Mouse (Mus musculus) kidney, postnatal 4 days (tissue): ENCODE data around the gene Atp6v1fnb.

Experiments
- DNase-seq, 2 experiments: peaks; one replicate each; pipeline ENCODE4 v3.0.0; 2021; ENCODE audit warnings: mixed read lengths in 2 of 2

Gene Atp6v1fnb

DNA sequence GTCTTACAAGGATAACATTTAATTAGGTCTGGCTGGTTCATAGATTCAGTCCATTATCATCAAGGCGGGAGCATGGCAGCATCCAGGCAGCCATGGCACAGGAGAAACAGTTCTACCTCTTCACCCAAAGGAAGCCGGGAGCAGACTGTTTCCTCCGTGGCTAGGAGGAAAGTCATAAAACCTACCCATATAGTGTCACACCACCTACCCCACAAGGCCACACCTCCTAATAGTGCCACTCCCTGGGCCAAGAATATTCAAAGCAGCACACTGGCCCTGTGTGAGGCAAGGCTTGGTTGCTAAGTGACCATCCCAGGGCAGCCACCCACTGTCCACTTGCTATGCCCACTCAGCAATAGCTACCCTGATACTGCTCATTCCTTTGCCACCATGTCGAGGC is at the start of gene Atp6v1fnb:
Gene Atp6v1fnb, plus strand, starts transcription at position 301 of the 400 bp plus-strand sequence.
- DNase-seq = no peak

DNA sequence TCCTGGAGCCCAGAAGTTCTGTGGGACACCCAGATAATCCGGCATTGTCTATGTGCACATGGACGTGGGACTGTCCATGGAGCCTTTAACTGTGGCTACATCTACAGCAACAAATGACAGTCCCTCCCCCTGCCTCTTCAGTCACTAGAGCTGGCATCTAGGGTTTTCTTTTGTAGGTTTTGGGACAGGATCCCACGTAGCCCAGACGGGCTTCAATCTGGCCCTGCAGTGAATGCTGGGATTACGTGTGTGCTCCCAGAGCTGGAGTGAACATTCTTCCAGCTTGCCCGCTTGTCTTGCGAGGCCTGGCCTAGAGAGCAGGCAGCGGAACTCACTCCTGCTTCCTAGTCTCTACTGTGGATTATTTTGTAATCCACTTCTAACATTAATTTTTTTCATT is 46.1 kb upstream of the Atp6v1fnb start:
- no peak for DNase-seq

DNA sequence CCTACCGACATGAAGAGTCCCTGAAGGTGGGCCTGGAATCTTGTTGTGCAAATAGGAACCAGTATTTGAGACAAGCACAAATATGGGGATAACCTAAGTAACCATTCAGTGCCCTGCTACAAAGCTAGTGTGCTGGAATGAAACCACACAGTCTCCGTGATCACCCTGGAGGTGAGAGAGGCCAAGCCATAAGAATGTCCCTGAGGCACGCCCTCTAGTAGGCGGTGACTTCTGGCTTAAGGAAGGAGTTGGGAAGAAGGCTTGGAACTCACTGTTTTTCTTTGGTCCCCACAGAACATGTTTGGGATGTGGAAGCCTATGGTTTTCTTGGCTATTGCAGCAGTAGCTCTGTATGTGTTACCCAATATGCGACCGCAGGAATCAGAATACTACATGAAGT is 44.9 kb upstream of the Atp6v1fnb start:
- DNase-seq = no peak

DNA sequence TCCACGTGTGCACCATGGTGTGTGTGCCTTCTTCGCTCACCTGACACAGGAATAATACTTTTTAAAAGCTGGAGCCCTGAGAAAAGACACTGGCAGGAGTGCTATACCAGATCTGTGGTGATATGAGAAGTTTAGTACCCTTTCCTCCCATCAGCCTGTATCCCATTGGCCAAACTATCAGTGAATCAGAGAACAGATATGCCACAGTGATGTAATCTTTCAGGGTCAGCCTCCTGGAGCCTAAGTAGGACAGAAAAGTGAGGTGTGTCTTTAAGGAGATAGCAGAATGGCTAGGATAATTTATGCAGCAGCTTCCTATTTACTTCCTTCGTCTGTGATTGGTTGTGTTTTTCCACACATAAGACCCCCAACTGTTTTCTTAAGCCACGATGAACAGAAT is 43.1 kb upstream of the Atp6v1fnb start:
- no peak for DNase-seq

DNA sequence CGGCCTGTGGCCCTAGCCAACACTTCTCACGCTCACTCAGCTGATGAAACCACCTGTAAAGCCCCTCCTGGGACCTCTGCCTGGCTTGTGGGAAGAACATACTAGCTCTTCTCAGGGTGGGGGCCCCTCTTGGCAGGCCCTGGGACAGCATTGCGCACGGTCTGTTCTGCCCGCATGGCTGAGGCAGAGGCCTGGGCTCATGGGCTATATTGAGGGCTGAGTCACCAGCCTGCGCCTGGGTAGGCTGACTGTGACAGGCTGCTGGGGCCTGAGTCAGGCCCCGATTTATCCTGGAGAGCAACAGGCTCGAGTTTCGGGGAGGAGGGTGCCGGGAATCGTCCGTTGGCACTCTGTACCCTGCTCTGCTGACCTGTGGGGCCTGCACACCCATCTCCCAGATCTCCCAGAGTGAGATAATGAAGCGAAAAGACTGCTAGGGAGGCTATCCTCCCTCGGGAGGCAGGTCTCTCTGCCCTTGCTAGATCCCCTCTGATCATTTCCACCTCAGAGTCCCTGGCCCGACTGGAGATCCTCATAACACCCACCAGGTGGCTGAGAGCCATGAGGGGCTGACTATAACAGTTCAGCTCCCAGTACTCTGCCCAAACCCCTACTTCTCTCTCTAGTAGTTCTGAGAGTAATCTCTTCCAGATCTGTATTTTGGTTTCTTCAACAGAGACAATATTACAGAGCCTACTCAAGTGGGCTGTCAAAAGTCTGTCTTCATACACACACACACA is 40.4 kb upstream of the Atp6v1fnb start:
- no peak for DNase-seq

DNA sequence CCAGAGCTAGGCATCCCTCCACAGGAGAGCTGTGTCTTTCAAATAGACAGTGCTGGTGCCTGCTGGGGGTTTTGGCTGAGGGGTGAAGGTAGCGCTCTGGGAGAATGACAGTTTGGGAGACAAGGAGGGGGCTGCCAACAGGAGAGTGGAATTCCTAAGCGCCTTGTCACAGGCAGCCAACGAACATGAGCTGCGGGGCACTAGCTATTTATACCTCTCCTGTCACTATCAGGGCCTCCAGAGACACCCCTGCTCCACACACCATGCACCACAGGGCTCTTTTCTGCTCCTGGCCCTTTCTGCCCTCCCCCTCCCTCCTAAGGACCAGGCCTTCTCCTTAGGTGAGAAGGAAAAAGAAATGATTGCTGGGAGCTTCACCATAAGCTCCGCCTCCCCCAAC is 39.8 kb upstream of the Atp6v1fnb start:
- DNase-seq = no peak

DNA sequence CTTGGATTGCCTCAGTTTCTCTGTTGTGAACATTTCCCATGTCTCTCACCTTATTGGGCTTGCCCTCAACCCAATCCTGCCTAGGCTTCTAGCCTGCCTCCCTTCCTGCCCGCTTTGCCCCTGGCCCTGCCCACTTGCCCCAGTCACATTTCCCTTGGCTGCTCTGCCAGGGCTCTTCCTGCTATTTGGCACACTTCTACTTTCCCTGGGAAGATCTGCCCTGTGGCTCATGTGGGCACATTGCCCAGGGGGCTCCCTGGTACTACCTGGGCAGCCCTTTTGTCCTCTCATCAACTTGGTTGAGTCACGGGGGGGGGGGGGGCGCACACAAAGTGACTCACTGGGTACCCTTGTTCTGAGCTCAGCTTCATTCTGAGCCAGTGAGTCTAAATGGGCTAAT is 39.1 kb upstream of the Atp6v1fnb start:
- DNase-seq = no peak

DNA sequence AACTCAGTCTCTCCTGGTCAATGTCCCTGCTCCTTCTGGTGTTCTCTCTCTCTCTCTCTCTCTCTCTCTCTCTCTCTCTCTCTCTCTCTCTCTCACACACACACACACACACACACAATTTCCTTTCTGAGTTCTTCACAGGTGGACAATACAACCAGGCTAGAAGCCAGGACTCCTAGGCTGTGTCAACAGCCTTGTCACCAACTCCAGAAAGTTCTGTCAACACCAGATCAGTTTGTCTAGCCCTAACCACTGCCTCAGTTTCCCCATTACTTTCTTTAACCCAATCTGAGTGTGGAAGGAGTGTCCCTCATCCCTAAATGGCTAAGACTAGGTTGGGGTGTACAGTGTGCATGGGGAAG is 38.6 kb upstream of the Atp6v1fnb start:
- no peak for DNase-seq

DNA sequence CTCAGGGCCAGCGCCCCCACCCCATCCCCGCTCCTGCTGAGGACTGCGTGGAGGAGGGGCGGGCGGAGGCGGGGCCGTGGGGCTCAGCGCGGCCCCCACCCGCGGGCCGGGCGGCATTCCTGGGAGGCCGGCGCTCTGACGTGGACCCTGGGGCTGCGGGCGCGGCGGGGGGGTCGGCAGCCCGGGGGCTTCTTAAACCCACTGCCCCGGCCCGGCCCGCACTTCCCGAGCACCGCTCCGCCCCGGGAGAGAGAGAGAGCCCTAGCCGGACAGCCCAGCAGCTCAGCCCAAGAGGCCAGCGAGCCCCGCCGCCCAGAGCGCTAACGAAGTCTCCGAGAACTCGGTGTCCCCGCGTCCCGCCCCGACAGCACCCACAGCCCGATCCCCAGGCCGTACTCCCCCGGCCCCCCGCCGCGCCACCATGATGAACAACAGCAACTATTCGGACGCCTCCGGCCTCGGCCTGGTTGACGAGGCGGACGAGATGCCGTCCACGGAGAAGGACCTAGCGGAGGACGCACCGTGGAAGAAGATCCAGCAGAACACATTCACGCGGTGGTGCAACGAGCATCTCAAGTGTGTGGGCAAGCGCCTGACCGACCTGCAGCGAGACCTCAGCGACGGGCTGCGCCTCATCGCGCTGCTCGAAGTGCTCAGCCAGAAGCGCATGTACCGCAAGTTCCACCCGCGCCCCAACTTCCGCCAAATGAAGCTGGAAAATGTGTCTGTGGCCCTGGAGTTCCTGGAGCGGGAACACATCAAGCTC is 38.0 kb upstream of the Atp6v1fnb start, which contains the start of gene Flnc:
Gene Flnc, plus strand, starts transcription at position 219 of the 766 bp plus-strand sequence.
- DNase-seq = peak; percentile 66 to 72

DNA sequence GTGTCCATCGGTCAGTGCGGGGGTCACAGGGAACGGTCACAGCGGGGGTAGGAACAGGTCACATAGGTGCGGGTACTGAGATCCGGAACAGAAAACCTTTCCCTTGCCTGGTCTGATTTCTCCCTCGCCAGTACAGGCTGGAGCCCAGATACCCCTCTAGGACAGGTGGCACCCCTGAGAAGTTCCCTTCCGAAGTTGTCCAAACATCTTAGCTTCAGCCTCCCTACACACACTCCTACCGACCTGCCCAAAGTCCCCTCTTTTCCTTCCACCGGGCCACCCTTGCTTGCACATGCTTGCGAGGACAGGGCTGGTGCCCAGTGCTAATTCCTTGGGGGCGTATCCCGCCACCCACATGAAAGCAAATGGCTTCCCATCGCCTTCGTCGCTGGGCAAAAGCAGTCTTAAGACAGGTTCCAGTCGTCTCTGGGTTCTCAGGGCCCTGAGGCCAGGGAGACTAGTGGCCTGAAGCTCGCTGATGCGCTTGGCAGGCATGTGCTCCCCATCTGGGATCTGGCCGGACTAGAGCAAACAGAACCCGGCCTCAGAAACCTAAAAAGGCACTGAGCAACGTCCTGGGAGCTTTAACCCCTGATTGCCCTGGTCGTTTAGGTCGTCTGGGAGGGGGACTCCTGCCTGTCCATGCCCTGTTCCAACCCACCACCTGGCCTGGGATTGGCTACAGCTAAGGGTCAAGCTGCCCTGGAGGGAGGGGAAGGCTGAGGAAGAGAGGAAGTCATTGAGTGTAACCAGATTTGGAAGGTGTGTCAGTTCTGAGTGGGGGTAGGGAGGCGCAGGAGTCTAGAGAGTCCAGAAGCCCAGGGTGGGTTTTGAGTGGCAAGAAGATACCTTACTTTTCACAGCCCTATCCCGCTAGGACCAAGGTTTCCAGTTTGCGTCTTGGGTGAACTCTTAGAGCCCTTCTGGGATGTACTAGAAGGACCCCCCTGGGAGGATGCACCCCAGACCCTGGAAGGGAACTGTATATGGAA is 37.1 kb upstream of the Atp6v1fnb start:
- DNase-seq = peak; percentile 36 to 52

DNA sequence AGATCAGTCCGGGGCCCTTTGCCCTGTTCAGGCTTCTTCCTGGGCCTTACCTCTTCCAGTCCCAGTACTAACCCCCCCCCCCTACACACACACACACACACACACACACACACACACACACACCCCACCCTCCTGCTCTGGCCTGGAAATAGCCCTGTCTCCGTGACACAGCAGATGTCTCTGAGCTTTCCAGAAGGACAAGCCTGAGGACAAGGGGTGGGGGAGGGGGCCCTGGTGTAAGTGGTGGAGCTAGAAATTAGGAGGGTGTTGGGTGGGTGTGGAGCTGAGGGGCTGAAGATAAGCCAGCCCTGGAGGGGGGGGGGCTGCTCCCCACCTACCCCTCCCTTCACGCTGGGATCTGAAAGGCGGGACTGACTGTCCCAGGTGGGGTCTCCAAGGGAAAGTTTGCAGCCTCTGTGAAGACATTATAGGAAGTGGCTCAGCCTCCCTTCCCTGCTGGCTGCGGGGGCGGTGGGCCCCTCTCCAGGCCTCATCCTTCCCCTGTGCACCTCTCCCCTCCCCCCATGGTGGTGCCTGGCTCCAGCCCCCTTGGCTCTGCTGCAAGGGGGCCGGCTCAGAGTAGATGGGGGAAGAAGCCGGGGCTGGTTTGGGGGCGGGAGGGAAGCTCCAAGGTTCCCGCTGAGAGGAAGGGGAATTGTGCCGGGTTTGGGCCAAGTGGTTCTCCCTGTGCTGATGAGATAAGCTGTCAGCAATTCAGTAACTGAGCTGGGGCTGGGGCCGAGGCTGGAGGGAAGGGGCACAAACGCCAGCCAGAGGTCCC is 36.1 kb upstream of the Atp6v1fnb start:
- DNase-seq = peak; percentile 57 to 72

DNA sequence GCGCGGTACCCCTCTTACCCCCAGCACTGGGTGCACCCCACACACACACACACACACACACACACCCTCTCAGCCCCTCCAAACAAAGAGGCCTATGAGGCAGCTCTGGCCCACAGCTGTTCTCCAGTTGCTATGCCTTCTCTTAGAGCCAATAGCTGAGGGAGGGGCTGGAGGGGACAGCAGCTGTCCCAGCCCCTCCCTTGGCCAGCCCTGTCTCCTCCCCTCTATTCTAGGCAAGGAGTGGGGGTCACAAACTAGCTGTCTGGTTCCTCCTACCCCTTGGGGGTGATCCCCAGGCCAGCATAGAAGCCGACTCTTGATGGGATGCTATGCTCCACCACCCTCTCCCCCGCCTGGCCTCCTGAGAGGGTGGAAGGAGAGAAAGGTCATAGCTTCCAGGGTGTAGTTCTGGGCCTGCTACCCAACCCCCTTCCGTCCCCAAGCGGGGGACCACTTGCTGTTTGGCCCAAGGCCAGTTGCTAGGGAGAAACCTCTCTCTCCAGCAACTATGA is 35.2 kb upstream of the Atp6v1fnb start:
- peak; percentile 49 to 57 for DNase-seq

DNA sequence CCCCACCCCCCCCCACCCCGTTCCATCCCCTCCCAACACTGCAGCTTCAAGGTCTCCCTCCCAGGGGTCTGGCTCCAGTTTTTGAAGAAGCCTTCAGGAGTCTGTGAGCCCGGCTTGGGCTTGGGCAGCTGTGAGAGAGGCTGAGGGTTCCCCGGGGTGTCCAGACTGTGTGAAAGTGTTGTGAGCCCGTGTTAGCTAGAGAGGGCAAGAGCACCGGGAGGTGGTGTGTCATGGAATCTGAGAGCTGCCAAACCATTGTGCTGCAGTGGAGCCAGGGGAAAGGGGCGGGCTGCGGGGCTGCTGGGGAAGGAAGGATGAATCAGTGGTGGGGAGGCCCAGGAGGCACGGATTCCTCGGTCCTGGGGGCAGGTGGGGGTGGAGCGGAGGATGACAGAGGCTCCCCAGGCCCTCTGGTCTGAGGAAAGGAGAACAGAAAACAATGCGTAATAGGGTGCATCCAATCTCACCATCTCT is 34.7 kb upstream of the Atp6v1fnb start:
- DNase-seq = peak; percentile 46 to 60

DNA sequence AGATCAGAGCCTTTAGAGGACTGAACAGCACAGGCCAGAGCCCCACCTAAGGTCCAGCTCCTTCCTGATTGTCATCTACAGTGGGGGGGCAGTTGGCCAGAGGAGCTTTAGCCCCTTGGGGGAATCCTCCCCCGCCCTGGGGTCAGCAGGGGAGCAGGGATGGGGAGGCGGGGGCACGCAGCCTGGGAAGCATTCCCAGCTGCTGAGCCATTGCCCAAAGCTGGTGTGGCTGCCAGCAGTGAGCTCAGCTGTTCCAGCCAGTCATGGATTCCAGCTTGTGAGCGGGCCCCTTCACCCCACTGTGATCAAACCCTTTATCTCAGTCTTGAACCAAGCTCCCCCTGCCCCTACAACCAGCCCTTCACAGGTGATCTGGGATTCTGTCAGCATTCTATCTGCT is 32.0 kb upstream of the Atp6v1fnb start:
- DNase-seq = no peak

DNA sequence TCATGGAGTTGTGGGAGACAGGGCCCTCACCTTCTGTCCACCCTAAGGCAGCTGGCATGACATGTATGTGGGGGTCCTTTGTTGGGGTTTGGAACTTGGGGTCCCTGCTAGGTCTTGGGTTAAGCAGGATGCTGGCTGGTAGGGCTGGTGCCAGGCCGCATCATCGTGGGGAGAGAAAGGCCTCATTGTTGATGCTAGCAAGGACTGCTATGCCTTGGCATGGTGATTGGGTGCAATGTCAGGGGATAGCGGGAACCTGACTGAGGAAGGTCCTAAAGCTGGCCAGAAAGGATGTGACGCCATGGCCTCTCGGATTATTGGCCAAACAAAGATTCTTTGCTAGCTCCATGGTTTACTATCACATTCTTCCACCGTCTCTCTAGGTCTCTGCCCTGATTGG is 31.4 kb upstream of the Atp6v1fnb start:
- DNase-seq = no peak

DNA sequence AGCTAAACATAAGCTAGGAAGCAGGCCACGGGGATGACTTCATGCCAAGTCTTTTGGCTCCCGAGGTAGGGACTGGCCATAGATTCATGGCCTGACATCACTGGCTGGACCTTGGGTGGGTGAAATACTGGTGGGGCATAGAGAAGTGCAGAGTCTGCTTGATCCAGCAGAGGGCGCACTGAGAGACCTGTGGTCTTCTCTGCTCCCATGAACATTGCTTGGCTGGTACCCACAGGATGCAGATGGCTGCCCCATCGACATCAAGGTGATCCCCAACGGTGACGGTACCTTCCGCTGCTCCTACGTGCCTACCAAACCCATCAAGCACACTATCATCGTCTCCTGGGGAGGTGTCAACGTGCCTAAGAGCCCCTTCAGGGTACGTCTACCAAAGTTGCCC is 26.5 kb upstream of the Atp6v1fnb start:
- peak; percentile 74 to 78 for DNase-seq

DNA sequence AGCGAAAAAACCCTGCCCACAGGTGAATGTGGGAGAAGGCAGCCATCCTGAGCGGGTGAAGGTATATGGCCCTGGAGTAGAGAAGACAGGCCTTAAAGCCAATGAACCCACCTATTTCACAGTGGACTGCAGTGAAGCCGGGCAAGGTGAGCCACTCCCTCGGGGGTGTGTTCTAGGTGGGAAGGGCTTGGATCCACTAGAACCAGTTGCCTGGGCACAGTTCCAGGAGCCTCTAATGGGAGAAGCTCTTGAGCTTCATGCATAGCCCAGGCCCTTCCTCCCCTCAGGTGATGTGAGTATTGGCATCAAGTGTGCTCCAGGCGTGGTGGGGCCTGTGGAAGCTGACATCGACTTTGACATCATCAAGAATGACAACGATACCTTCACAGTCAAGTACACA is 25.9 kb upstream of the Atp6v1fnb start:
- no peak for DNase-seq

DNA sequence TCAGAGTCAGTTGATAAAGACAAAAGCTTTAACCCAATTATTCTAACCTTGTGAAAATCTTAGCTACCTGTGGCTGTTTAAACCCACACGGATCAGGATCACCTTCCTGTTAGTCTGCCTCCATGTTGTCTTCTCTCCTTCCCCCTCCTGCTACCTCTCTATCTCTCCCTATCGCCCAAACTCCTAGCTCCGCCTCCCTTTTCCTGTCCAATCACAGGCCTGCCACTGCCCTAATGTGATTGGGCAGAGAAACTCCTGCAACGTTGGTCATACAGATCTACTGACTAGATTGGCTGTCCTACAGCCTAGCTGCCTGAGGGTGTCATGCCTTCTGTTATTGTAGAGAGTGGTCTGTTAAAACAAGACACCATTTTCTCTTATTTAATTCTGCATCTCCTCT is 21.4 kb upstream of the Atp6v1fnb start:
- no peak for DNase-seq

DNA sequence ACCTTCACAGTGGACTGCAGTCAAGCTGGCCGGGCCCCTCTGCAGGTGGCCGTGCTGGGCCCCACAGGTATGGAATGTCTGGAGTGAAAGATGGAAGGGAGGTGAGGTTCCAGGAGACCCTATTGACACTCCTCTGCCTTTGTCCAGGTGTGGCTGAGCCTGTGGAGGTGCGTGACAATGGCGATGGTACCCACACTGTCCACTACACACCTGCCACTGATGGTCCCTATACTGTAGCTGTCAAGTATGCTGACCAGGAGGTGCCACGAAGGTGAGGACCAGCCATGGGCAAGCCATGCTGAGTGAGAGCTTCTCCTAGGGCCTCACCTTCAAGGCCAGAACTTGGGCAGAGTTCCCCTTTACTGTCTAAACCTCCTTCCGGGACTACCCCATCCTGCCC is 20.6 kb upstream of the Atp6v1fnb start:
- DNase-seq = no peak

DNA sequence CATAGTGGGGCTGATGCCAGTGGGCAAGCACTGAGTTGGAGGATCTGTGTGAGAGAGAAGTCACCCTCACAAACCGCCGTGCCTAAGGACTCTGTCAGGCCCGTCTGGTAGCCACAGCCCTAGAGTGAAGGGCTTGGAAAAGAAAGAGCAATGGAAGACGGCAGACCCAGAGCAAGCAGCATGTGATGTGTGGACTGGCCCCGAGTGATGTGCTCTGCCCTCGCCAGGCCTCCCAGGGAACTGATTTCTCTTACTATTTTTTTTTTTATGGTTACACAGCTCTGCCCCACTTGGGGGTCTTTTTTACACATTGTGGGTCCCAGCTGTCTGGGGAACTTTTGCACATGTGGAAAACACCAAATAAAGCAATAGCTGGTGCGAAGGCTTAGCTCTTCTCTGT is 9.7 kb upstream of the Atp6v1fnb start:
- DNase-seq = no peak

DNA sequence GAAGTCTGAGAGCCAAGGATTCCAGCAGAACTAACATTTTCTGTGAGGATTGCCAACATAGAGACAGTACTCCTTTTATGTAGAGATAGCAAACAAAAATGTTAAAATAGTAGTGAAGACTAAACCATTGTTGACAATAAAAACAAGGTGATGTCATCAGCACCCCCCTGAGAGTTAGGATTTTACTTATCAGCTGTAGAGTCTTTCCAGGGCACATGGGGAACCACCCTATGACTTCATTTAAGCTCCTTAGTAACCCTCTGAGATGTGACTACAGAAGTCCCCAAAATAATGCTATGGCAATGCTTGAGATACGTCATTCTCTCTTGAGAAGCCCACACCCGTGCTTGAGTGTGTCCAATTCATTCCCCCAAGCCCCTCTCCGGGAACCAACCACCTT is 7.8 kb upstream of the Atp6v1fnb start:
- DNase-seq = no peak
